Mouse (Mus musculus) midbrain, embryonic 16.5 days (tissue): ENCODE results near the gene Ctnna2. TPM values are rescaled to one million over a fixed set of nuclear protein-coding genes. Genes with fewer than 3 reads are reported as not detected.

Experiments used
- ATAC-seq: fragments of 200-750 bp; cut with Nextera tagmentation; 2 replicates; pipeline ENCODE4 v1.8.0; 2017; ENCODE audit warnings: moderate TSS enrichment
- H3K27ac ChIP-seq: fragments of 300-500 bp; sonication (generic); 2 replicates; pipeline ENCODE4 v1.5.1; 2014; ENCODE audit warnings: mild to moderate bottlenecking, low read length, mixed read lengths
- H3K27me3 ChIP-seq: fragments of 300-500 bp; sonication (generic); 2 replicates; pipeline ENCODE4 v1.6.1; 2014; ENCODE audit warnings: low read depth, low read length, mixed read lengths; ENCODE audit not compliant: control insufficient read depth, insufficient read depth
- H3K36me3 ChIP-seq: fragments of 300-500 bp; sonication (generic); 2 replicates; pipeline ENCODE4 v1.6.1; 2014; ENCODE audit warnings: mild to moderate bottlenecking, low read length, moderate library complexity, mixed read lengths; ENCODE audit not compliant: control insufficient read depth, insufficient read depth
- H3K4me1 ChIP-seq: fragments of 300-500 bp; sonication (generic); 2 replicates; pipeline ENCODE4 v1.6.1; 2014; ENCODE audit warnings: mild to moderate bottlenecking, low read length, mixed read lengths; ENCODE audit not compliant: control insufficient read depth, insufficient read depth
- H3K4me2 ChIP-seq: fragments of 300-500 bp; sonication (generic); 2 replicates; pipeline ENCODE4 v1.6.1; 2014; ENCODE audit warnings: mild to moderate bottlenecking, low read length, mixed read lengths
- H3K4me3 ChIP-seq: fragments of 300-500 bp; sonication (generic); 2 replicates; pipeline ENCODE4 v1.5.1; 2014; ENCODE audit warnings: low read depth, mild to moderate bottlenecking, low read length, moderate library complexity, mixed read lengths
- H3K9ac ChIP-seq: fragments of 300-500 bp; sonication (generic); 2 replicates; pipeline ENCODE4 v1.6.1; 2014; ENCODE audit warnings: low read depth, low read length, mixed read lengths
- H3K9me3 ChIP-seq: fragments of 300-500 bp; sonication (generic); replicated peaks from 2 replicates; pipeline ENCODE4 v1.6.1; 2014; ENCODE audit warnings: mild to moderate bottlenecking, low read length, mixed read lengths; ENCODE audit not compliant: control insufficient read depth, poor library complexity, severe bottlenecking
- WGBS: fragments of 180-500 bp; shearing (Covaris S2); extraction: QIAGEN DNeasy Blood & Tissue Kit; methylation state at CpG from one replicate; pipeline ENCODE4 v1.1.7; 2014; 5-methylcytosine and 5-hydroxymethylcytosine counted together
- polyA plus RNA-seq: library from polyadenylated mRNA; unstranded; fragments of >200 nt; fragmentation: Nextera tagmentation; extraction: Ambion mirVana; gene quantifications from 2 replicates; pipeline ENCODE4 v1.2.1, GENCODE M21; 2015

Ctnna2 gene
- polyA plus RNA-seq, 1 experiment from 2014 or later = 146 TPM

DNA sequence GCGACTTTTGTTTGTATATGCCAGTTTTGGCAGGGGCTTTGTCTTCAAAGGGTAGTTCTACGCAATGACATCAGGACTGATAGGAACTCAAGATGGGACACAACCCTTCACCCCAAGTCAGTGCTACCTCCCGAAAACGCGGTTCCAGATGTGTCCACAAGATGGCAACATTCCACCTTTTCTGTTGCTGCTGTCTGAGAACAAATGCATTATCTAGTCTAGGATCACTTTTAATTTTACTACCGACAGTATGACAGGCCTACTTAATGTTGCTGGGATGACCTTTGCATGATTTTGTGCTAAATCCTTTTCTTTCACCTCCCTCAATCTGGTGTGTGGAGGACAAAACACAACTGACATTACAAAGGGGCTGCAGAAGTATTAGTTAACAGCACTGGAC is 329.4 kb downstream of the Ctnna2 start:
- Histone ChIP-seq H3K27ac (no peak overlapping the region), H3K36me3 (no peaks in the 10 kb centered on the region), H3K9ac (no peak overlapping the region), H3K27me3 (no peaks in the 10 kb centered on the region), H3K4me3 (no peak overlapping the region), H3K4me2 (no peak overlapping the region), H3K9me3 (no peaks in the 10 kb centered on the region), H3K4me1 (no peaks in the 10 kb centered on the region)
- WGBS = 13% methylated on average over 6 of the region's 6 CpGs
- ATAC-seq = peak; percentile 40

DNA sequence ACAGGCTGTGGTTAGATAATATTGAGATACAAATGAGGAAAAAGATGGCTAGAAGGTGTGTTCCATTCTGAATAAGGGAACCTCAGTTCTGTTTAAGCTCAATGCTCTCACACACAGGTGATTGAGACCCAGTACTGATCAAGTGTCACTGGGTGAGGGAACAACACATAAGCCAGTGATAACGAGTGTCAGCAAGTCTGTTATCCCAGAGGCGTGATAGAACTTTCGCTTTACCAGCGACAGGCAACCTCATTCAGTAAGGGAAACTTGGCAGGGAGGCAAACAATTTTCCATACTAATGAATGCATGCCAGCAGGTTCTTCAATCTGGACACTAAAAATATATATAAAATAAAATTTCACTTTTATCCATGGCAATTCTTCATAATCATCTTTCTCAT is 334.9 kb downstream of the Ctnna2 start:
- Histone ChIP-seq H3K4me1 (no peaks in the 10 kb centered on the region), H3K9ac (no peak overlapping the region), H3K27me3 (no peaks in the 10 kb centered on the region), H3K4me2 (no peak overlapping the region), H3K9me3 (no peaks in the 10 kb centered on the region), H3K4me3 (no peak overlapping the region), H3K27ac (no peak overlapping the region), H3K36me3 (no peaks in the 10 kb centered on the region)
- no peak for ATAC-seq
- WGBS = 67% methylated on average over 4 of the region's 4 CpGs

GRCm38 (mm10) chr6:77638784-77639183 is 340.7 kb downstream of the Ctnna2 start:
- Histone ChIP-seq H3K27me3 (no peaks in the 10 kb centered on the region), H3K27ac (no peak overlapping the region), H3K9ac (no peak overlapping the region), H3K9me3 (no peaks in the 10 kb centered on the region), H3K36me3 (no peaks in the 10 kb centered on the region; the same call in 1 of the 2 replicates), H3K4me2 (no peak overlapping the region), H3K4me1 (no peaks in the 10 kb centered on the region), H3K4me3 (no peak overlapping the region)
- WGBS = 86% methylated on average over 2 of the region's 2 CpGs
- no peak for ATAC-seq

DNA sequence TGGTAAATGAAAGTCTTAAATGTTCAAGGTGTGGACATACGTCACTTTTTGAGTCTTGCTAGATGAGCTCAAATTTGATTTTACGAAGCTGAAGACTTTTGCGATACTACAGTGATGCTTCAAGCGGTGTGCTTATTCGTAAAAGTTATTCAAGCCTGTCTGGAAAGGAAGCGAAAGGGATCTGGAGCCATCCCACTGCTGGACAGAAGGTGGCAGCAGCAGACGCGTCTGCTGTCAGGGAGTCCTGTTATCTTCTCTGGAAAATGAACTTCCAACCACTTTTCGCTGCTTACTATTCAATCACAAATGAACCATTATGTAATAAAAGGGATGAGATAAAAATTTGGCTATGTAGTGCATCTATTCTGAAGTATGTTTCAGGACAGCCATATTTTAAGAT is 345.5 kb downstream of the Ctnna2 start:
- WGBS = 23% methylated on average over 9 of the region's 9 CpGs
- Histone ChIP-seq H3K27me3 (no peaks in the 10 kb centered on the region), H3K9ac (no peak overlapping the region), H3K4me3 (no peak overlapping the region), H3K4me2 (no peak overlapping the region), H3K27ac (no peak overlapping the region), H3K4me1 (no peaks in the 10 kb centered on the region), H3K36me3 (no peaks in the 10 kb centered on the region; the same call in 1 of the 2 replicates), H3K9me3 (no peaks in the 10 kb centered on the region)
- ATAC-seq = peak; percentile 80

DNA sequence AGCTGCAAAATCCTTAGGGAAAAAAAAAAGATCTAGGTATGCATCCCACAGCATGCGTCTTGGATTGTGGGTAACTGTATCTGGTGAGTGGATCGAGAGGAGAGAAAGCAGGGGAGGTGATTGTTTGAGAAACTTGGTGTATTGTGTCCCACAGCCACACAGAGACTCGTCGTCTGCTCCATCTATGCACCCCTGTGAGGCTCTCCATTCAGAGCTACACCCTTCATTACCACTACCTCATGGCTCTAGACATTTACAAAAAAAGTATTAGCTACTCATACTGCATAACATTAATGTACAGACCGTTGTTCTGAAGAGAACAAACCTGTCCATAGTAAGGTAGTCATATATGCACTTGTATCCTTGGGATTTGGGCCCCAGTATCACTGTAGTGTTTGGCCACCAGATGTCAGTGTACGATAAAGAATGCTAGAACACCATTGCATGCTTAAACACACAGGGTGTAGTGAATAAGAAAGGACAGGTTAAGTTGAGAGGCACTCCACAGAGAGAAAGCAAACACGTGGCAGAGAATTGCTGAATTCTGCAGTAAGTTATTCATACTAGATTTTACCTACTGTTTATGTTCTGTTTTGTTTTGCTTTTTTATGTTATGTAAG is 350.8 kb downstream of the Ctnna2 start:
- Histone ChIP-seq H3K36me3 (no peaks in the 10 kb centered on the region), H3K4me2 (no peak overlapping the region), H3K4me3 (no peak overlapping the region), H3K9me3 (no peaks in the 10 kb centered on the region), H3K27me3 (no peaks in the 10 kb centered on the region), H3K27ac (no peak overlapping the region), H3K4me1 (no peaks in the 10 kb centered on the region), H3K9ac (no peak overlapping the region)
- WGBS = 44% methylated on average over 7 of the region's 7 CpGs
- peak; percentile 89 for ATAC-seq

- ATAC-seq = no peak
Observed at GRCm38 (mm10) chr6:77604642-77605392, 374.7 kb downstream of the Ctnna2 start.

GRCm38 (mm10) chr6:77603914-77604313 is 375.6 kb downstream of the Ctnna2 start:
- no peak overlapping the region for H3K4me3 ChIP-seq
- no peaks in the 10 kb centered on the region for H3K9me3 ChIP-seq
- H3K4me2 ChIP-seq = no peak overlapping the region
- H3K27ac ChIP-seq = no peak overlapping the region
- H3K4me1 ChIP-seq = no peaks in the 10 kb centered on the region
- H3K36me3 ChIP-seq = no peaks in the 10 kb centered on the region
- ATAC-seq = no peak
- no peak overlapping the region for H3K9ac ChIP-seq
- H3K27me3 ChIP-seq = no peaks in the 10 kb centered on the region
- WGBS = 37% methylated on average over 1 of the region's 1 CpGs

More at GRCm38 (mm10) chr6:77604642-77605392, 374.7 kb downstream of the Ctnna2 start:
- Histone ChIP-seq H3K4me1 (no peaks in the 10 kb centered on the region), H3K9me3 (no peaks in the 10 kb centered on the region), H3K27ac (no peak overlapping the region), H3K27me3 (no peaks in the 10 kb centered on the region), H3K4me3 (no peak overlapping the region), H3K9ac (no peak overlapping the region), H3K4me2 (no peak overlapping the region), H3K36me3 (no peaks in the 10 kb centered on the region)
- 92% methylated on average over 14 of the region's 14 CpGs for WGBS

DNA sequence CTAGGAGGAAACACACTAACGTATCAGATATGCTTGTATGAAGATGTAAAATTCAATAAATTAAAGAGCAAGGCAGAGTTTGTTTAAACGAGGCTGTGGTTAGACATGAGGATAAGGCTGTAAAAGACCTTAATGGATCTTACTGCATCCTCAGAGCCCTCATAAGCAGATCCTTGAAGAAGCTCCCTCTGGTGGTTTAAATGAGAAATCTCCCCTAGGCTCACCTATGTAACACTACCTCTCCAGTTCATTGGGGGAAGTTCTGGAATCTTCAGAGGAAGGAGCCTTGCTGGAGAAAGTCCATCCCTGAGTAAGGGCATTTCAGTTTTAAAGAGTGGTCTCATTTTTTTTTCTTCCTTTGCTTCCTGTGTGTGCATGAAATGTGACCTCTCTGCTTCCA is 380.3 kb downstream of the Ctnna2 start:
- Histone ChIP-seq H3K36me3 (no peaks in the 10 kb centered on the region), H3K27me3 (no peaks in the 10 kb centered on the region), H3K9me3 (no peaks in the 10 kb centered on the region), H3K27ac (no peak overlapping the region), H3K4me1 (no peaks in the 10 kb centered on the region), H3K4me3 (no peak overlapping the region), H3K9ac (no peak overlapping the region), H3K4me2 (no peak overlapping the region)
- ATAC-seq = no peak
- whole genome bisulfite sequencing = 77% methylated on average over 2 of the region's 2 CpGs

DNA sequence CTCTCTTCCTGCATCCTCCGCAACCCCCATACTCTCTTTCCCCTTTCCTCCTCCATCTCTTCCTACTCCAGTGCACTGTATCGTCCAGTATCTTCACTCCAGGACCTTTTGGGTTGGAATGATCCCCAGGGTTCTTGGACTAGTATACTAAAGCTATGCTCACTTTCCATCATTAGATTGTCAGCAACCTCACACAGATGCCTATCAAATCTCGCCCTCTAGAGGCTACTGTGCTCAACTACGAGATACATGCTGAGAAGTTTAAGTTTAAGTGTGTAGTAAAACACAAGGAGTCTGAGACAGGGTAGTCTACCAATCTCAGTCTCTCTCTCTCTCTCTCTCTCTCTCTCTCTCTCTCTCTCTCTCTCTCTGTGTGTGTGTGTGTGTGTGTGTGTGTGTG is 396.9 kb downstream of the Ctnna2 start:
- Histone ChIP-seq H3K4me3 (no peak overlapping the region), H3K9ac (no peak overlapping the region), H3K4me2 (no peak overlapping the region), H3K4me1 (no peaks in the 10 kb centered on the region), H3K36me3 (no peaks in the 10 kb centered on the region), H3K9me3 (no peaks in the 10 kb centered on the region), H3K27me3 (no peaks in the 10 kb centered on the region), H3K27ac (no peak overlapping the region)
- no peak for ATAC-seq
- WGBS = 46% methylated on average over 4 of the region's 4 CpGs
